Mouse (Mus musculus) ES-Bruce4 (cell line): Measurements from ENCODE around the gene Slc30a10. TPM values are rescaled to one million over a fixed set of nuclear protein-coding genes. Genes with fewer than 3 reads are reported as not detected.

Source experiments
- H3K27ac ChIP-seq: 2 replicates; pipeline ENCODE4 v1.5.1; 2012; ENCODE audit warnings: low read length, inconsistent platforms; ENCODE audit not compliant: insufficient read depth
- H3K27me3 ChIP-seq: 2 replicates; pipeline ENCODE4 v1.6.1; 2012; ENCODE audit warnings: mild to moderate bottlenecking, low read length, inconsistent platforms; ENCODE audit not compliant: control insufficient read depth, poor library complexity, insufficient read depth, severe bottlenecking
- H3K36me3 ChIP-seq: 2 replicates; pipeline ENCODE4 v1.6.1; 2012; ENCODE audit warnings: inconsistent platforms, mild to moderate bottlenecking, low read length, moderate library complexity; ENCODE audit not compliant: control insufficient read depth, poor library complexity, insufficient read depth, severe bottlenecking
- H3K4me1 ChIP-seq: one replicate; pipeline ENCODE4 v1.8.1; 2011; ENCODE audit warnings: low read length; ENCODE audit not compliant: control insufficient read depth, insufficient read depth
- H3K4me3 ChIP-seq: 2 replicates; pipeline ENCODE4 v1.5.1; 2011; ENCODE audit warnings: low read depth, mild to moderate bottlenecking, low read length
- H3K9ac ChIP-seq: 2 replicates; pipeline ENCODE4 v1.6.1; 2012; ENCODE audit warnings: low read depth, mild to moderate bottlenecking, inconsistent platforms; ENCODE audit not compliant: poor library complexity, severe bottlenecking
- H3K9me3 ChIP-seq: replicated peaks from 2 replicates; pipeline ENCODE4 v1.6.1; 2012; ENCODE audit warnings: mild to moderate bottlenecking, low read length, inconsistent platforms; ENCODE audit not compliant: control insufficient read depth, poor library complexity, insufficient read depth, severe bottlenecking
- CTCF ChIP-seq: IDR thresholded peaks from one replicate; pipeline ENCODE4 v1.8.1; 2011; ENCODE audit warnings: low read depth, low read length
- EP300 ChIP-seq: IDR thresholded peaks from 2 replicates; pipeline ENCODE4 v1.6.1; 2011; ENCODE audit warnings: low read depth, low read length; ENCODE audit not compliant: insufficient read depth
- POLR2A ChIP-seq: IDR thresholded peaks from one replicate; pipeline ENCODE4 v1.8.1; 2011; ENCODE audit warnings: low read length; ENCODE audit not compliant: insufficient read depth
- polyA plus RNA-seq: library from polyadenylated mRNA; stranded (reverse); fragments of >200 nt; gene quantifications from 2 replicates; pipeline ENCODE4 v1.2.4, GENCODE M21; 2011; ENCODE audit warnings: low read depth; ENCODE audit not compliant: missing spikeins, insufficient read depth, insufficient read length

Gene Slc30a10
- polyA plus RNA-seq, 1 experiment = not detected

- no peaks in the 10 kb centered on the region for H3K9me3 ChIP-seq
- H3K9ac ChIP-seq = no peak overlapping the region
- H3K27ac ChIP-seq = no peak overlapping the region
- no peaks in the 10 kb centered on the region; the same call in 1 of the 2 replicates for H3K27me3 ChIP-seq
- no peak for TF ChIP-seq CTCF
- TF ChIP-seq POLR2A = no peak
- no peak for TF ChIP-seq EP300
- H3K4me1 ChIP-seq = no peaks in the 10 kb centered on the region
- no peaks in the 10 kb centered on the region for H3K36me3 ChIP-seq
- H3K4me3 ChIP-seq = no peak overlapping the region
Observed at GRCm38 (mm10) chr1:185496791-185497460, 42.3 kb downstream of the Slc30a10 start.

GRCm38 (mm10) chr1:185500602-185501001, 46.0 kb downstream of the Slc30a10 start:
- no peaks in the 10 kb centered on the region for H3K4me1 ChIP-seq
- no peak overlapping the region for H3K9ac ChIP-seq
- H3K4me3 ChIP-seq = no peak overlapping the region
- H3K36me3 ChIP-seq = no peaks in the 10 kb centered on the region
- no peaks in the 10 kb centered on the region; the same call in 1 of the 2 replicates for H3K27me3 ChIP-seq
- no peak for TF ChIP-seq POLR2A
- no peak for TF ChIP-seq CTCF
- no peak for TF ChIP-seq EP300
- no peaks in the 10 kb centered on the region for H3K9me3 ChIP-seq
- no peak overlapping the region for H3K27ac ChIP-seq

- no peak overlapping the region for H3K4me3 ChIP-seq
- no peaks in the 10 kb centered on the region for H3K36me3 ChIP-seq
- no peaks in the 10 kb centered on the region for H3K9me3 ChIP-seq
- no peak for TF ChIP-seq EP300
- TF ChIP-seq POLR2A = no peak
- no peak for TF ChIP-seq CTCF
- no peak overlapping the region for H3K9ac ChIP-seq
- no peak overlapping the region for H3K27ac ChIP-seq
- H3K27me3 ChIP-seq = no peaks in the 10 kb centered on the region; the same call in 1 of the 2 replicates
- H3K4me1 ChIP-seq = no peaks in the 10 kb centered on the region
Observed at GRCm38 (mm10) chr1:185501801-185502340, 47.2 kb downstream of the Slc30a10 start.

GRCm38 (mm10) chr1:185502550-185502949, 47.9 kb downstream of the Slc30a10 start:
- Histone ChIP-seq H3K9ac (no peak overlapping the region), H3K27ac (no peak overlapping the region), H3K4me3 (no peak overlapping the region), H3K9me3 (no peaks in the 10 kb centered on the region), H3K36me3 (no peaks in the 10 kb centered on the region), H3K27me3 (no peaks in the 10 kb centered on the region; the same call in 1 of the 2 replicates), H3K4me1 (no peaks in the 10 kb centered on the region)
- TF ChIP-seq CTCF (no peak), POLR2A (no peak), EP300 (no peak)

GRCm38 (mm10) chr1:185509042-185509441, 54.4 kb downstream of the Slc30a10 start:
- H3K9me3 ChIP-seq = no peaks in the 10 kb centered on the region
- no peaks in the 10 kb centered on the region for H3K36me3 ChIP-seq

GRCm38 (mm10) chr1:185511306-185511705, 56.7 kb downstream of the Slc30a10 start:
- no peaks in the 10 kb centered on the region for H3K9me3 ChIP-seq

More at GRCm38 (mm10) chr1:185509042-185509441, 54.4 kb downstream of the Slc30a10 start:
- Histone ChIP-seq H3K4me1 (no peaks in the 10 kb centered on the region), H3K9ac (no peak overlapping the region), H3K4me3 (no peak overlapping the region), H3K27me3 (no peaks in the 10 kb centered on the region; the same call in 1 of the 2 replicates), H3K27ac (no peak overlapping the region)
- no peak for TF ChIP-seq EP300
- no peak for TF ChIP-seq CTCF
- TF ChIP-seq POLR2A = no peak

More at GRCm38 (mm10) chr1:185511306-185511705, 56.7 kb downstream of the Slc30a10 start:
- H3K4me1 ChIP-seq = no peaks in the 10 kb centered on the region
- H3K27ac ChIP-seq = no peak overlapping the region
- H3K36me3 ChIP-seq = no peaks in the 10 kb centered on the region
- no peak overlapping the region for H3K9ac ChIP-seq
- TF ChIP-seq POLR2A (no peak), EP300 (no peak), CTCF (no peak)
- no peak overlapping the region for H3K4me3 ChIP-seq
- no peaks in the 10 kb centered on the region; the same call in 1 of the 2 replicates for H3K27me3 ChIP-seq
